Mouse (Mus musculus) heart, embryonic 15.5 days (tissue): ENCODE measurements around the gene Mrpl12. TPM values are rescaled to one million over a fixed set of nuclear protein-coding genes. Genes with fewer than 3 reads are reported as not detected.

Experiments used
- ATAC-seq: fragments of 200-750 bp; cut with Nextera tagmentation; replicated peaks from 2 replicates; pipeline ENCODE4 v1.8.0; 2017; ENCODE audit warnings: low read depth, moderate TSS enrichment; ENCODE audit not compliant: insufficient number of reproducible peaks, insufficient read depth, low FRiP score
- H3K27ac ChIP-seq: fragments of 300-500 bp; sonication (generic); 2 replicates; pipeline ENCODE4 v1.5.1; 2015; ENCODE audit warnings: mild to moderate bottlenecking, inconsistent platforms
- H3K27me3 ChIP-seq: fragments of 300-500 bp; sonication (generic); 2 replicates; pipeline ENCODE4 v1.6.1; 2015; ENCODE audit warnings: inconsistent platforms
- H3K36me3 ChIP-seq: fragments of 300-500 bp; sonication (generic); 2 replicates; pipeline ENCODE4 v1.6.1; 2015; ENCODE audit warnings: mild to moderate bottlenecking, inconsistent platforms
- H3K4me1 ChIP-seq: fragments of 300-500 bp; sonication (generic); replicated peaks from 2 replicates; pipeline ENCODE4 v1.6.1; 2015; ENCODE audit warnings: inconsistent platforms
- H3K4me2 ChIP-seq: fragments of 300-500 bp; sonication (generic); 2 replicates; pipeline ENCODE4 v1.6.1; 2015; ENCODE audit warnings: inconsistent platforms, mild to moderate bottlenecking, moderate library complexity
- H3K4me3 ChIP-seq: fragments of 300-500 bp; sonication (generic); 2 replicates; pipeline ENCODE4 v1.5.1; 2015; ENCODE audit warnings: mild to moderate bottlenecking, inconsistent platforms
- H3K9ac ChIP-seq: fragments of 300-500 bp; sonication (generic); 2 replicates; pipeline ENCODE4 v1.6.1; 2015; ENCODE audit warnings: mild to moderate bottlenecking, inconsistent platforms
- H3K9me3 ChIP-seq: fragments of 300-500 bp; sonication (generic); replicated peaks from 2 replicates; pipeline ENCODE4 v1.6.1; 2016; ENCODE audit warnings: inconsistent platforms
- WGBS: fragments of 180-500 bp; shearing (Covaris S2); methylation state at CpG from one replicate; pipeline ENCODE4 v1.1.7; 2015; ENCODE audit warnings: mixed read lengths; 5-methylcytosine and 5-hydroxymethylcytosine counted together
- polyA plus RNA-seq: library from polyadenylated mRNA; unstranded; fragments of >200 nt; fragmentation: Nextera tagmentation; extraction: Ambion mirVana; gene quantifications from 2 replicates; pipeline ENCODE4 v1.2.1, GENCODE M21; 2015

Mrpl12 gene
- polyA plus RNA-seq, 1 experiment from 2014 or later, result 218 TPM

DNA sequence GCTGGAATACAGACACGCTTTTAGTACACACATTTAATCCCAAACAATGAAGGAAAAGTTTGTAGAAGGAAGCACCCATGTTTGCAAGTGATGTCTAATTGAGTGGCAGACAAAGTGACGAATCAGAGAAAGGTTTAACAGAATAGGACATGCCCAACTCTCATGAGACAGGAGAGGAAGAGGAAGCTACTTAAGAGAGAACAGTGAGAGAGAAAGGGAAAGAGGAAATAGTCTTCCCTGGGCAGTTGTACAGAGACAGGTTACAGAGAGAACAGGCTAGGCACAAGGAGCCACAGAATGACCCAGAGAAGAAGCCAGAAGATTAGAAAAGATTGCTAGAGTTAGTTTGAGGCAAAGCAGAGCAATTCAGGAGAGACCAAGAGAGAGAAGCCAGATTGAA is 41.5 kb downstream of the Mrpl12 start:
- Histone ChIP-seq H3K9me3 (no peaks in the 10 kb centered on the region), H3K4me3 (no peak overlapping the region), H3K27me3 (peaks cover 37% of the 10 kb centered on the region), H3K27ac (no peak overlapping the region), H3K36me3 (no peaks in the 10 kb centered on the region), H3K4me1 (peaks cover 13% of the 10 kb centered on the region), H3K9ac (no peak overlapping the region), H3K4me2 (no peak overlapping the region)
- WGBS, result 64% methylated on average over 2 of the region's 2 CpGs
- no peak for ATAC-seq

DNA sequence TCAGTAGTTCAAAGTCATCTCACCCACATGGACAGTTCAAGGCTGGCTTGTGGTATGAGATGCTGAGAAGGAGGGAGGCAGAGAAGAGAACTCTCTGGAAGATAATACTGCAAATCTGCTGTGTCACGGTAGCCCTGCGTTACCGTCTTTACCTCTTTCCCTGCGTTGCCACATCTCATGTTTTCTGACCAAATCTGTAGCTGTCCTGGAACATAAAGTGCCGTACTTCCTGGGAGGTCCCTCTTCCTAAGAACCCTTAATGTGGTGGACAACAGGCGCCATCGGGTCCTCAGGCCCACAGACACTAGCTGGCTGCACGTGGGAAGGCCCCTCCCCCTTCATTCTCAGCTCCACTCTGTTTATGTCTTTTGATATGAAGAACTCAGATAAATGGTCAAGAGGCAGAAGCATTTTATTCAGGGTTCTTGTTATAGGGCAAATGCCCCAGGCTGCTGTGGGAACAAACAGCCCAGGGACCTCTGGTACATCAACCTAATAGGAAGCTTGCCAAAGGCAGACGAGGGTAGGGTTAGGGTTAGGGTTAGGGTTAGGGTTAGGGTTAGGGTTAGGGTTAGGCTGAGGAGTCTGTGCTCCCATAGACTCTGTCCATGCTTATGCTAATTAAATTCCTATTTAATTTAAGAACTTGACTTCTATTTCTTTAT is 43.4 kb downstream of the Mrpl12 start:
- H3K27ac ChIP-seq, result no peak overlapping the region
- ATAC-seq, result no peak
- H3K36me3 ChIP-seq, result no peaks in the 10 kb centered on the region
- peaks cover 56% of the 10 kb centered on the region for H3K27me3 ChIP-seq
- no peak overlapping the region for H3K4me3 ChIP-seq
- H3K4me1 ChIP-seq, result peaks cover 14% of the 10 kb centered on the region
- H3K9ac ChIP-seq, result no peak overlapping the region
- H3K4me2 ChIP-seq, result no peak overlapping the region
- no peaks in the 10 kb centered on the region for H3K9me3 ChIP-seq
- 67% methylated on average over 9 of the region's 9 CpGs for WGBS

DNA sequence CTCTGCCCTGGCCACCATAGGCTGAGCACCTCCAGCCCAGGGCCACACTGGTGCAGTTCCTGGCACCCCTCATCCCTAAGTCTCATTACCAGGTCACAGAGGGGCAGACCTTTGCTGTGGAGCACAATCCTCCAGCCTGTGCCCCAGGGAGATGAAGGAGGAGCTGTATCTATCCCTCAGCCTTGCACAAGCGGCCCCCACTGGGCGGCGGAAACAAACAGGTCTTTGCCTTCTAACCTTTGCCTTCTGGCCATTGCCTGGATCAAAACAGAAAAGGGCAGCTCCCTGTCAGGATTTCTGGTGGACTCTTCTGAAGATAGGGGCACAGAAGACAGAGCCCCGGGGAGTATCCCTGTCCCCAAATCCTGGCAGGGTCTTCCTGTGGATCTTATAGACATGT is 44.5 kb downstream of the Mrpl12 start:
- H3K9ac ChIP-seq, result no peak overlapping the region
- no peak for ATAC-seq
- H3K4me3 ChIP-seq, result no peak overlapping the region
- peaks cover 14% of the 10 kb centered on the region for H3K4me1 ChIP-seq
- H3K9me3 ChIP-seq, result no peaks in the 10 kb centered on the region
- 59% methylated on average over 4 of the region's 4 CpGs for whole genome bisulfite sequencing
- H3K27me3 ChIP-seq, result peaks cover 67% of the 10 kb centered on the region
- H3K4me2 ChIP-seq, result no peak overlapping the region
- no peak overlapping the region for H3K27ac ChIP-seq
- no peaks in the 10 kb centered on the region for H3K36me3 ChIP-seq

DNA sequence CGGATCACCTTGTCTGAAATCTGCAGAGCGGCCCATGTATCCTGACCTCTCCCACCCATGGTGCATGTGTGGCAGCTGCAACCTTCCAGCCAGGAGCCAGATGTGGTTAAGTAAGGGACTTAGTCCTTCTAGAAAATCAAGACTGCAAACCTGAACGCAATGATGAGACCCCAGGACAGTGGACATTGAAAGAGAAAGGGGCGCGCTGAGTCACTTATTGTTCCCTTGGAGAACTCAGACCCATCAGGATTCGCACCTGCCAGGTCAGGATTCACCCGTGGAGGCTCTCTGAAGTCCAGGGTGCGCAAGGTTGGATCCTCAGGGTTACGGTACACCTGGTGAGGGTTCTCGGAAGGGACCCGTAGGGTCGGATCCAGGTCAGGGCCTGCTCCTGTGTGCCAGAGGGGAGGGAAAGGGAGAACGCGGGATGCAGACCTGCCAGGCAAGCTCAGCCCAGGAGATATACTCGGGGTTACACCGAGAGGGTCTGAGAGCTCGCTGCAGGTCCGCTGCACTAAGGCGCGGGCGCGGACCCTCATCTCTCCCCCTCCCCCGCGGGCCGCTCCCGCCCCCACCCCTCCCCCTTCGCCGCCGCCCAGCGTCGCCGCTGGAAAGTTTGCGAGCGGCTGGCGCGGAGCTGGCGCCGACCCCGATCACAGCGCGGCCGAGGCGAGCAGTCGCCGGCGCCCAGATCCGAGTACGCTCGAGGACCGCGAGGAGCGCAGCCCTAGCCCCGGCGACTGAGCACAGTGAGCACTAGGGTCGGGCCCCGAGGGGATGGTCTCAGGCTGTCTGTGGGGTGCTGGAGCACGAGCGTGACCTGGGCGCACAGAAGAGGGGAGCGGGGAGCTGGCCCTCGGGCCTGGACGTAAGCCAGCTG is 45.9 kb downstream of the Mrpl12 start, which contains the start of gene Gcgr:
TSS of gene Gcgr (plus strand) at position 615 of the 880 bp plus-strand sequence.
- peaks cover 20% of the 10 kb centered on the region for H3K4me1 ChIP-seq
- no peak within 1 kb of the TSS for H3K27ac ChIP-seq
- peak; percentile 56; the same call in 1 of the 2 replicates for ATAC-seq
- H3K27me3 ChIP-seq, result peaks cover 78% of the 10 kb centered on the region
- 8% methylated on average over 54 of the region's 62 CpGs for WGBS
- H3K4me2 ChIP-seq, result peak within 1 kb of the TSS; percentile 80
- H3K36me3 ChIP-seq, result no peaks in the 10 kb centered on the region
- no peaks in the 10 kb centered on the region for H3K9me3 ChIP-seq
- peak within 1 kb of the TSS; percentile 48 for H3K4me3 ChIP-seq
- H3K9ac ChIP-seq, result peak within 1 kb of the TSS; percentile 44

DNA sequence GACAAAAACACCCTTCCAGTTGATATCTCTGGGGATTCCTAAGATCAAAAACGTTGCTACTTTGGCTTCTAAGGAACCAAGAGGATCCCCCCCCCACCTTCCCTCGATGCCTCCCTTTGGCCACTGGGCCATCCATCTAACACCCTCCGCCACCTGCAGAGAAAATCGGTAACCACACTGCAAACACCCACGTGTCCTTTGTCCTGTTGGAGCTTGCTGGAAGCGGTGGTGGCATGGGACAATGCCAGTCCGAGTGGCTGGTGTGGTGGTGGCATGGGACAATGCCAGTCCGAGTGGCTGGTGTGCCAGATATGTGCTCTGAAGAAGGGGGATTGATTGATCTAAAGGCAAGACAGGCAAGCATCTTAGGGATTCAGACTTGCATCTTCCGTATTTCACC is 47.2 kb downstream of the Mrpl12 start:
- WGBS, result 28% methylated on average over 9 of the region's 9 CpGs
- no peak overlapping the region for H3K27ac ChIP-seq
- no peak overlapping the region for H3K4me3 ChIP-seq
- no peak overlapping the region for H3K4me2 ChIP-seq
- peaks cover 24% of the 10 kb centered on the region for H3K4me1 ChIP-seq
- no peaks in the 10 kb centered on the region for H3K9me3 ChIP-seq
- no peak for ATAC-seq
- peaks cover 80% of the 10 kb centered on the region for H3K27me3 ChIP-seq
- no peaks in the 10 kb centered on the region for H3K36me3 ChIP-seq
- H3K9ac ChIP-seq, result no peak overlapping the region

DNA sequence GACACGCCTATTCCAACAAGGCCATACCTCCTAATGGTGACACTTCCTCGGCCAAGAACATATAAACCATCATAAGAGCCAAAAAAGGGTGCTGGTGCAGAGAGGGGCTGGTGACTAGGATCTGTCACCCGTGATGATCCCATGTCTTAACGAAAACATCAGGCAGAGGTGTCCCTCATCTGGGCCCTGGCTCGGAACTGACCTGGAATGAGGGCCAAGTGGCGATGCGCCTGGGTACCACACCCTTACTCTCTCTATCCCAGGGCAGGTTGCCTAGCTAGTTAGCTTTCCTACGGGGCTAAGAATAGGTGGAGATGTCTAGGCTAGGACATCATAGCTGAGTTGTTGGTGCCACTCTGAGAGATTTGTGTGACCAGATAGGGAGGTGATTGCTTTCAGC is 49.7 kb downstream of the Mrpl12 start:
- Histone ChIP-seq H3K4me1 (peaks cover 34% of the 10 kb centered on the region), H3K27me3 (peaks cover 66% of the 10 kb centered on the region), H3K9me3 (no peaks in the 10 kb centered on the region), H3K9ac (no peak overlapping the region), H3K4me2 (no peak overlapping the region), H3K4me3 (no peak overlapping the region), H3K36me3 (no peaks in the 10 kb centered on the region), H3K27ac (no peak overlapping the region)
- WGBS, result 82% methylated on average over 8 of the region's 8 CpGs
- no peak for ATAC-seq

DNA sequence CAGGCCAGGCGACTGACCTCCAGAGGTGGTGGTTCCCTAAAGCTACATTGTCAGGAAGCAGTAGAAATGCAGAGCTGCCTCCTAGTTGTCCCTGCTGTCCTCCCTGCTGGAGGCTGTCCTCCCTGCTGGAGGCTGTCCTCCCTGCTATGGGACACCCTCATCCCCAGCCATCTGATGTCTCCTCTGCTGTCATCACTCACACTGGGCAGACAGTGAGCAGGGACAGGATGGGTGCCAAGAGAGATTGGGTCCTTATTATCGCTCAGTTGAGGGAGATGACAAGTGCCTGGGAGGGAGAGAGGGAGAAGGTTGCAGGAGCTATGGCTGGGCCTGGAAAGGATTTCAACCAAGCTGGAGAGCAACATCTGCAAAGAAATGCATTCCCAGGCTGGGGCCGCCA is 50.7 kb downstream of the Mrpl12 start:
- Histone ChIP-seq H3K9me3 (no peaks in the 10 kb centered on the region), H3K27me3 (peaks cover 55% of the 10 kb centered on the region), H3K4me2 (no peak overlapping the region), H3K27ac (no peak overlapping the region), H3K36me3 (no peaks in the 10 kb centered on the region), H3K9ac (no peak overlapping the region; the same call in 1 of the 2 replicates), H3K4me1 (peaks cover 44% of the 10 kb centered on the region), H3K4me3 (no peak overlapping the region)
- WGBS, result 48% methylated on average over 3 of the region's 3 CpGs
- no peak for ATAC-seq

DNA sequence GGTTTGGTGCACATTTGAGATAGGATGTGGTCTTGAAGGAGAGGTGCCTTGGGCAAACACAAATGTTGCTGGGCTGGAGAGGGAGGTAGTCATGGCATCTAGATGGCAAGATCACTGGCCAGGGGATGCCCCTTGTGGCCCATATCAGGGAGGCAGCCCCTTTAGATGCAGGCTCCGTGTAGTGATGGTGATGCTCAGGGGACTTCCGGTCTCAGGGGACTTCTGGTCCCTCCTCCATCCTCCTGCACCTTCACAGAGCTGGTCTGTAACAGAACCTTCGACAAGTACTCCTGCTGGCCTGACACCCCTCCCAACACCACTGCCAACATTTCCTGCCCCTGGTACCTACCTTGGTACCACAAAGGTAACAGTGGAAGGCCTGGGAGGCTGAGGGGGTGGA is 51.4 kb downstream of the Mrpl12 start:
- H3K4me2 ChIP-seq, result no peak overlapping the region
- no peak overlapping the region for H3K4me3 ChIP-seq
- no peaks in the 10 kb centered on the region for H3K36me3 ChIP-seq
- H3K9ac ChIP-seq, result no peak overlapping the region
- 51% methylated on average over 3 of the region's 3 CpGs for WGBS
- H3K4me1 ChIP-seq, result peaks cover 38% of the 10 kb centered on the region
- no peak overlapping the region for H3K27ac ChIP-seq
- H3K9me3 ChIP-seq, result no peaks in the 10 kb centered on the region
- H3K27me3 ChIP-seq, result peaks cover 49% of the 10 kb centered on the region
- no peak for ATAC-seq

DNA sequence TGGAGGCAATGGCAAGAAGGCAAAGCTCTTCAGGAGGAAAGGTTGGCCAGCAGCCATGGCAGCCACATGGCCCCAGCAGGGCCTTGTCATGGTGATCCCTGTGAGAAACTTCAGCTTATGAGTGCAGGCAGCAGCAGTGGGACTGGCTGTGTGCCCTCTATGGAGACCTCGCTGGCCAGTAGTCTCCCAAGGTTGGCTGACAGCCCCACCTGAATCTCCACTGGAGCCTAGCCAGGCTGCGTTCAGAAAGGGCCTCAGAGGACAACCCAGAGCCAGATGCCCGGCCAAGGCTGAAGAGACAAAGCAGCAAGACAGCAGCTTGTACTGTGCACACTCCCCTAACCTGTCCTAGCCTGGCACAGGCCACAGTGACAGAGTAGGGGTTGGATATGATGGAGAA is 54.1 kb downstream of the Mrpl12 start:
- Histone ChIP-seq H3K9ac (0 out of 2 replicates have a peak overlapping the region, but pooled peaks have one; percentile 14), H3K36me3 (peaks cover 13% of the 10 kb centered on the region), H3K9me3 (no peaks in the 10 kb centered on the region), H3K27ac (peak overlapping the region; percentile 64), H3K4me3 (no peak overlapping the region), H3K27me3 (peaks cover 22% of the 10 kb centered on the region), H3K4me2 (no peak overlapping the region), H3K4me1 (peaks cover 43% of the 10 kb centered on the region)
- WGBS, result 43% methylated on average over 3 of the region's 3 CpGs
- ATAC-seq, result 0 out of 2 replicates have a peak, but pooled peaks have one; percentile 22
